Mouse (Mus musculus) midbrain, embryonic 11.5 days (tissue): ENCODE results near the gene Slc35f4. TPM values are rescaled to one million over a fixed set of nuclear protein-coding genes. Genes with fewer than 3 reads are reported as not detected.
A peak's percentile ranks its signal among the peaks of the same experiment; 100 is the strongest.

Source experiments
- ATAC-seq: fragments of 200-750 bp; cut with Nextera tagmentation; 2 replicates; pipeline ENCODE4 v1.8.0; 2017; ENCODE audit warnings: moderate TSS enrichment, moderate library complexity; ENCODE audit not compliant: low FRiP score
- DNase-seq: peaks from one replicate; pipeline ENCODE4 v3.0.0; 2015; ENCODE audit warnings: low spot score; ENCODE audit errors: missing footprints
- H3K27ac ChIP-seq: fragments of 300-500 bp; sonication (generic); 2 replicates; pipeline ENCODE4 v1.5.1; 2014; ENCODE audit warnings: low read depth, low read length
- H3K27me3 ChIP-seq: fragments of 300-500 bp; sonication (generic); 2 replicates; pipeline ENCODE4 v1.6.1; 2014; ENCODE audit warnings: mild to moderate bottlenecking, low read length, moderate library complexity, mixed read lengths; ENCODE audit not compliant: control insufficient read depth, insufficient read depth
- H3K36me3 ChIP-seq: fragments of 300-500 bp; sonication (generic); 2 replicates; pipeline ENCODE4 v1.6.1; 2014; ENCODE audit warnings: mild to moderate bottlenecking, low read length, moderate library complexity, mixed read lengths; ENCODE audit not compliant: control insufficient read depth, insufficient read depth
- H3K4me1 ChIP-seq: fragments of 300-500 bp; sonication (generic); 2 replicates; pipeline ENCODE4 v1.6.1; 2014; ENCODE audit warnings: low read length; ENCODE audit not compliant: control insufficient read depth, insufficient read depth
- H3K4me2 ChIP-seq: fragments of 300-500 bp; sonication (generic); 2 replicates; pipeline ENCODE4 v1.6.1; 2014; ENCODE audit warnings: mild to moderate bottlenecking, moderate library complexity
- H3K4me3 ChIP-seq: fragments of 300-500 bp; sonication (generic); 2 replicates; pipeline ENCODE4 v1.5.1; 2014; ENCODE audit warnings: low read depth, low read length
- H3K9ac ChIP-seq: fragments of 300-500 bp; sonication (generic); 2 replicates; pipeline ENCODE4 v1.6.1; 2014; ENCODE audit warnings: low read length
- H3K9me3 ChIP-seq: fragments of 300-500 bp; sonication (generic); 2 replicates; pipeline ENCODE4 v1.6.1; 2016; ENCODE audit warnings: low read length; ENCODE audit not compliant: control insufficient read depth
- WGBS: fragments of 180-500 bp; shearing (Covaris S2); extraction: QIAGEN DNeasy Blood & Tissue Kit; methylation state at CpG from one replicate; pipeline ENCODE4 v1.1.7; 2014; 5-methylcytosine and 5-hydroxymethylcytosine counted together
- polyA plus RNA-seq: library from polyadenylated mRNA; unstranded; fragments of >200 nt; fragmentation: Nextera tagmentation; extraction: Ambion mirVana; gene quantifications from 2 replicates; pipeline ENCODE4 v1.2.1, GENCODE M21; 2014

Slc35f4 gene
- polyA plus RNA-seq, 1 experiment from 2014 or later: 0.49 TPM

GRCm38 (mm10) chr14:49305534-49306409 is 220.1 kb downstream of the Slc35f4 start:
- Histone ChIP-seq H3K27me3 (no peaks in the 10 kb centered on the region), H3K9me3 (no peaks in the 10 kb centered on the region), H3K4me3 (no peak overlapping the region), H3K36me3 (no peaks in the 10 kb centered on the region), H3K9ac (no peak overlapping the region), H3K27ac (no peak overlapping the region), H3K4me2 (no peak overlapping the region), H3K4me1 (peaks cover 8% of the 10 kb centered on the region; the same call in 1 of the 2 replicates)
- WGBS: 89% methylated on average over 9 of the region's 9 CpGs
- no peak for ATAC-seq
- DNase-seq: peak; percentile 28

GRCm38 (mm10) chr14:49302271-49302857 is 223.5 kb downstream of the Slc35f4 start:
- WGBS: 41% methylated on average over 2 of the region's 2 CpGs

GRCm38 (mm10) chr14:49300981-49301619 is 224.7 kb downstream of the Slc35f4 start:
- no peak overlapping the region for H3K9ac ChIP-seq
- no peaks in the 10 kb centered on the region for H3K9me3 ChIP-seq
- H3K27ac ChIP-seq: no peak overlapping the region
- H3K36me3 ChIP-seq: no peaks in the 10 kb centered on the region
- no peaks in the 10 kb centered on the region for H3K27me3 ChIP-seq
- H3K4me2 ChIP-seq: no peak overlapping the region
- H3K4me1 ChIP-seq: peaks cover 4% of the 10 kb centered on the region; the same call in 1 of the 2 replicates
- ATAC-seq (peak; percentile 59; the same call in 1 of the 2 replicates), DNase-seq (peak; percentile 88)
- no peak overlapping the region for H3K4me3 ChIP-seq
- 18% methylated on average over 8 of the region's 8 CpGs for WGBS

More at GRCm38 (mm10) chr14:49302271-49302857, 223.5 kb downstream of the Slc35f4 start:
- Histone ChIP-seq H3K27ac (no peak overlapping the region), H3K36me3 (no peaks in the 10 kb centered on the region), H3K4me2 (no peak overlapping the region), H3K4me3 (no peak overlapping the region), H3K27me3 (no peaks in the 10 kb centered on the region), H3K9me3 (no peaks in the 10 kb centered on the region), H3K9ac (no peak overlapping the region), H3K4me1 (peaks cover 4% of the 10 kb centered on the region; the same call in 1 of the 2 replicates)
- ATAC-seq (peak; percentile 76), DNase-seq (peak; percentile 91)

- Histone ChIP-seq H3K4me1 (peaks cover 4% of the 10 kb centered on the region; the same call in 1 of the 2 replicates), H3K4me2 (no peak overlapping the region), H3K4me3 (no peak overlapping the region), H3K9me3 (no peaks in the 10 kb centered on the region), H3K27me3 (no peaks in the 10 kb centered on the region), H3K36me3 (no peaks in the 10 kb centered on the region), H3K27ac (no peak overlapping the region), H3K9ac (no peak overlapping the region)
- ATAC-seq (no peak), DNase-seq (no peak)
- WGBS: 69% methylated on average over 8 of the region's 8 CpGs
Observed at GRCm38 (mm10) chr14:49300326-49300725, 225.5 kb downstream of the Slc35f4 start.

GRCm38 (mm10) chr14:49293802-49294449 is 231.9 kb downstream of the Slc35f4 start:
- Histone ChIP-seq H3K4me1 (peaks cover 6% of the 10 kb centered on the region), H3K36me3 (no peaks in the 10 kb centered on the region), H3K9me3 (no peaks in the 10 kb centered on the region), H3K9ac (no peak overlapping the region), H3K4me2 (no peak overlapping the region; the same call in 1 of the 2 replicates), H3K4me3 (no peak overlapping the region), H3K27me3 (no peaks in the 10 kb centered on the region), H3K27ac (peak overlapping the region; percentile 15; the same call in 1 of the 2 replicates)
- ATAC-seq: no peak
- no peak for DNase-seq
- WGBS: 11% methylated on average over 4 of the region's 4 CpGs

- Histone ChIP-seq H3K9ac (no peak overlapping the region), H3K36me3 (no peaks in the 10 kb centered on the region), H3K27ac (no peak overlapping the region), H3K4me2 (no peak overlapping the region), H3K27me3 (no peaks in the 10 kb centered on the region), H3K4me3 (no peak overlapping the region), H3K9me3 (no peaks in the 10 kb centered on the region), H3K4me1 (peaks cover 6% of the 10 kb centered on the region)
- ATAC-seq: no peak
- no peak for DNase-seq
- 96% methylated on average over 3 of the region's 3 CpGs for WGBS
Observed at GRCm38 (mm10) chr14:49290029-49290745, 235.7 kb downstream of the Slc35f4 start.

- H3K27ac ChIP-seq: no peak overlapping the region
- no peaks in the 10 kb centered on the region for H3K9me3 ChIP-seq
- no peak overlapping the region for H3K4me2 ChIP-seq
- H3K36me3 ChIP-seq: no peaks in the 10 kb centered on the region
- H3K27me3 ChIP-seq: no peaks in the 10 kb centered on the region
- 81% methylated on average over 7 of the region's 7 CpGs for WGBS
- H3K9ac ChIP-seq: no peak overlapping the region
- no peaks in the 10 kb centered on the region for H3K4me1 ChIP-seq
- no peak for DNase-seq
- ATAC-seq: no peak
- no peak overlapping the region for H3K4me3 ChIP-seq
Observed at GRCm38 (mm10) chr14:49283784-49284655, 241.8 kb downstream of the Slc35f4 start.

- Histone ChIP-seq H3K27ac (no peak overlapping the region), H3K9ac (no peak overlapping the region), H3K27me3 (no peaks in the 10 kb centered on the region), H3K4me2 (no peak overlapping the region), H3K4me3 (no peak overlapping the region), H3K9me3 (no peaks in the 10 kb centered on the region), H3K36me3 (no peaks in the 10 kb centered on the region), H3K4me1 (no peaks in the 10 kb centered on the region)
- no peak for DNase-seq
- 87% methylated on average over 6 of the region's 6 CpGs for WGBS
- no peak for ATAC-seq
Observed at GRCm38 (mm10) chr14:49278880-49279279, 247.0 kb downstream of the Slc35f4 start.
